Mouse (Mus musculus) adrenal gland, postnatal 36 days (tissue): ENCODE results near the gene Pjvk. TPM values are rescaled to one million over a fixed set of nuclear protein-coding genes. Genes with fewer than 3 reads are reported as not detected.

ENCODE experiments used
- DNase-seq, 2 experiments: peaks; one replicate each; pipeline ENCODE4 v3.0.0; 2021; ENCODE audit warnings: mixed read lengths in 1 of 2
- total RNA-seq, 2 experiments: library from RNA; stranded (reverse); gene quantifications; 2 replicates each; pipeline ENCODE4 v1.2.3; 2021

Gene Pjvk
- total RNA-seq, 2 experiments from 2014 or later: 0.26 to 0.40 TPM

GRCm38 (mm10) chr2:76667200-76667599 lies 18.9 kb downstream of the Pjvk start:
- DNase-seq: no peak

- DNase-seq: no peak
These were observed 23.4 kb downstream of the Pjvk start for GRCm38 (mm10) chr2:76671641-76672040.

GRCm38 (mm10) chr2:76672134-76672745 lies 24.0 kb downstream of the Pjvk start:
- DNase-seq: no peak

GRCm38 (mm10) chr2:76672966-76673392 lies 24.7 kb downstream of the Pjvk start, which contains the start of gene Fkbp7:
TSS of gene Fkbp7 (minus strand) at chr2:76673116.
- DNase-seq: peak; percentile 90 to 92

- DNase-seq: peak; percentile 63 to 74
These were observed 25.3 kb downstream of the Pjvk start for GRCm38 (mm10) chr2:76673472-76674081.

- peak; percentile 92 to 94 for DNase-seq
These were observed 26.6 kb downstream of the Pjvk start, which contains the start of gene Plekha3 for GRCm38 (mm10) chr2:76674725-76675427. TSS of gene Plekha3 (plus strand) at chr2:76675281.

GRCm38 (mm10) chr2:76675451-76675850 lies 27.2 kb downstream of the Pjvk start:
- DNase-seq: no peak

- DNase-seq: no peak
These were observed 27.7 kb downstream of the Pjvk start for GRCm38 (mm10) chr2:76675949-76676348.

GRCm38 (mm10) chr2:76676401-76677226 lies 28.3 kb downstream of the Pjvk start:
- DNase-seq: peak in 1 of 2 experiments; percentile 8

GRCm38 (mm10) chr2:76682301-76682700 lies 34.0 kb downstream of the Pjvk start:
- peak in 1 of 2 experiments; percentile 31 for DNase-seq

- no peak for DNase-seq
These were observed 38.7 kb downstream of the Pjvk start for GRCm38 (mm10) chr2:76686986-76687385.

GRCm38 (mm10) chr2:76687608-76688007 lies 39.3 kb downstream of the Pjvk start:
- DNase-seq: no peak

- no peak for DNase-seq
These were observed 39.9 kb downstream of the Pjvk start for GRCm38 (mm10) chr2:76688162-76688561.

GRCm38 (mm10) chr2:76690436-76691204 lies 42.3 kb downstream of the Pjvk start:
- DNase-seq: peak; percentile 62 to 75

GRCm38 (mm10) chr2:76693765-76694164 lies 45.5 kb downstream of the Pjvk start:
- DNase-seq: no peak

GRCm38 (mm10) chr2:76695290-76695689 lies 47.0 kb downstream of the Pjvk start:
- no peak for DNase-seq

GRCm38 (mm10) chr2:76702188-76702587 lies 53.9 kb downstream of the Pjvk start:
- no peak for DNase-seq

- DNase-seq: no peak
These were observed 54.5 kb downstream of the Pjvk start for GRCm38 (mm10) chr2:76702751-76703150.

- no peak for DNase-seq
These were observed 57.4 kb downstream of the Pjvk start for GRCm38 (mm10) chr2:76705655-76706054.
